Mouse (Mus musculus): ENCODE measurements around the gene Bean1.

DNA sequence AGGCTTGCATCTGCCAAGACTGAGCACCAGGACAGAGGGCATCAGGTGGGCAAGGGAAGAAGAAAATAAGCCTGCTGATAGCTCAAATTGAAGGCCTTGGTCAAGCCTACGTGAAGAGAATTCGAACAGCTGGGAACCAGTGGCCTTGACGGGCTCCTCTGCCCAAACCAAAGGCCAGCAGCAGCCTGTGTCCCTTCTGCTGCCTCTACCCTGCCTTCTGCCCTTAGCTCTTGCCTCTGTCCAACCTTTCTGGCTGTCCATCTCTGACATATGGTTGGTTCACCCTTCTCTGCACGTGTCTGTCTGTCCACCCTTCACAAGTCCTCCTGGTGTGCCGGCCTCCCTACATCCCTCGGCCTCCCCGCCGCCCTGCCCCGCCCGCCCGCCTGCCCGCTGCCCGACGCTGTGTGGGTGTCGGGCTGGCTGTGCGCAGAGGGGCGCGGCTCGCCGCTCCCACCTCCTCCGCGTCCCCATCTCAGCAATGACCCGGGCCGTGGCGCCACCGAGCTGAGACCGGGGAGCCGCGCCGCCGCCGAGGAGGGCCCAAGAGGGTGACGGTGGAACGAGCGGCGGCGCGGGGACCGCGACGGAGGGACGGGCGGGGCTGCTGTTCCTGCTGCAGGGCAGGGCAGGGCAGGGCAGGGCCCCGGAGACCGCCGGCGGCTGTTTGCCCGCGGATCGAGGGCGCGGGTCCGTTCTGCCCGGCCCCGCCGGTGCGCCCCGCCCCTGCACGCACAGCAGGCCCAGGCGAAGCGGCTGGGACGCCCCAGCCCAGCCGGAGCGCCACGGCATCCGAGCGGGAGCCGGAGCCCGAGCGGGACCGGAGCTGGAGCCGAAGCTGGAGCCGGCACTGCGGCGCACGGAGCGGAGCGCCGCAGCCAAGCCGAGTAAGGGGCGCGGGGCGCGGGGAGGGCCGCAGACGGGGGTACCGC lies at the start of gene Bean1:
- no peak for TF ChIP-seq POLR2A (IDR thresholded peaks at IDR 0.05; ENCODE audit: low read depth, low read length)
- TF ChIP-seq CTCF (IDR thresholded peaks at IDR 0.05; ENCODE audit: extremely low read depth, insufficient read length, insufficient replicate concordance, low read depth, low read length) = no peak

Measured in small intestine, adult 2 months (tissue).